Mouse (Mus musculus) kidney, embryonic 15.5 days (tissue): ENCODE measurements around the gene Prpf31. TPM values are rescaled to one million over a fixed set of nuclear protein-coding genes. Genes with fewer than 3 reads are reported as not detected.

Source experiments
- ATAC-seq: fragments of 200-750 bp; cut with Nextera tagmentation; replicated peaks from 2 replicates; pipeline ENCODE4 v1.8.0; 2017; ENCODE audit warnings: moderate TSS enrichment; ENCODE audit not compliant: low FRiP score
- H3K27ac ChIP-seq: fragments of 300-500 bp; sonication (generic); 2 replicates; pipeline ENCODE4 v1.5.1; 2015; ENCODE audit warnings: mild to moderate bottlenecking, inconsistent platforms
- H3K27me3 ChIP-seq: fragments of 300-500 bp; sonication (generic); 2 replicates; pipeline ENCODE4 v1.6.1; 2015; ENCODE audit warnings: inconsistent platforms
- H3K36me3 ChIP-seq: fragments of 300-500 bp; sonication (generic); 2 replicates; pipeline ENCODE4 v1.6.1; 2015; ENCODE audit warnings: inconsistent platforms
- H3K4me1 ChIP-seq: fragments of 300-500 bp; sonication (generic); 2 replicates; pipeline ENCODE4 v1.6.1; 2015; ENCODE audit warnings: inconsistent platforms
- H3K4me2 ChIP-seq: fragments of 300-500 bp; sonication (generic); 2 replicates; pipeline ENCODE4 v1.6.1; 2015; ENCODE audit warnings: moderate library complexity, mild to moderate bottlenecking, inconsistent platforms
- H3K4me3 ChIP-seq: fragments of 300-500 bp; sonication (generic); replicated peaks from 2 replicates; pipeline ENCODE4 v1.5.1; 2015; ENCODE audit warnings: mild to moderate bottlenecking, inconsistent platforms
- H3K9ac ChIP-seq: fragments of 300-500 bp; sonication (generic); 2 replicates; pipeline ENCODE4 v1.6.1; 2015; ENCODE audit warnings: mild to moderate bottlenecking, inconsistent platforms
- H3K9me3 ChIP-seq: fragments of 300-500 bp; sonication (generic); replicated peaks from 2 replicates; pipeline ENCODE4 v1.6.1; 2016; ENCODE audit warnings: inconsistent platforms
- WGBS: fragments of 180-500 bp; shearing (Covaris S2); methylation state at CpG from one replicate; pipeline ENCODE4 v1.1.7; 2015; ENCODE audit warnings: mixed read lengths; 5-methylcytosine and 5-hydroxymethylcytosine counted together
- polyA plus RNA-seq: library from polyadenylated mRNA; unstranded; fragments of >200 nt; fragmentation: Nextera tagmentation; extraction: Ambion mirVana; gene quantifications from 2 replicates; pipeline ENCODE4 v1.2.1, GENCODE M21; 2015

Prpf31 gene
- polyA plus RNA-seq, 1 experiment from 2014 or later, result 116 TPM

GRCm38 (mm10) chr7:3606798-3607197 is 23.0 kb upstream of the Prpf31 start:
- Histone ChIP-seq H3K4me2 (no peak overlapping the region), H3K27me3 (no peaks in the 10 kb centered on the region), H3K4me1 (peaks cover 5% of the 10 kb centered on the region; the same call in 1 of the 2 replicates), H3K9me3 (no peaks in the 10 kb centered on the region), H3K4me3 (no peak overlapping the region), H3K9ac (no peak overlapping the region), H3K27ac (no peak overlapping the region), H3K36me3 (no peaks in the 10 kb centered on the region)
- 20% methylated on average over 2 of the region's 2 CpGs for WGBS
- ATAC-seq, result peak; percentile 77; the same call in 1 of the 2 replicates

- WGBS, result 60% methylated on average over 6 of the region's 6 CpGs
- no peak for ATAC-seq
- peaks cover 5% of the 10 kb centered on the region; the same call in 1 of the 2 replicates for H3K4me1 ChIP-seq
Observed at GRCm38 (mm10) chr7:3607391-3607790, 22.4 kb upstream of the Prpf31 start.

GRCm38 (mm10) chr7:3608668-3609067 is 21.1 kb upstream of the Prpf31 start:
- peaks cover 5% of the 10 kb centered on the region; the same call in 1 of the 2 replicates for H3K4me1 ChIP-seq
- no peak for ATAC-seq
- 91% methylated on average over 3 of the region's 3 CpGs for WGBS
- H3K4me2 ChIP-seq, result no peak overlapping the region
- no peak overlapping the region for H3K4me3 ChIP-seq
- no peak overlapping the region for H3K9ac ChIP-seq
- H3K36me3 ChIP-seq, result no peaks in the 10 kb centered on the region
- H3K27me3 ChIP-seq, result no peaks in the 10 kb centered on the region
- no peak overlapping the region for H3K27ac ChIP-seq
- H3K9me3 ChIP-seq, result no peaks in the 10 kb centered on the region

More at GRCm38 (mm10) chr7:3607391-3607790, 22.4 kb upstream of the Prpf31 start:
- H3K4me3 ChIP-seq, result no peak overlapping the region
- H3K4me2 ChIP-seq, result no peak overlapping the region
- no peak overlapping the region for H3K27ac ChIP-seq
- no peak overlapping the region for H3K9ac ChIP-seq
- no peaks in the 10 kb centered on the region for H3K9me3 ChIP-seq
- no peaks in the 10 kb centered on the region for H3K36me3 ChIP-seq
- H3K27me3 ChIP-seq, result no peaks in the 10 kb centered on the region

DNA sequence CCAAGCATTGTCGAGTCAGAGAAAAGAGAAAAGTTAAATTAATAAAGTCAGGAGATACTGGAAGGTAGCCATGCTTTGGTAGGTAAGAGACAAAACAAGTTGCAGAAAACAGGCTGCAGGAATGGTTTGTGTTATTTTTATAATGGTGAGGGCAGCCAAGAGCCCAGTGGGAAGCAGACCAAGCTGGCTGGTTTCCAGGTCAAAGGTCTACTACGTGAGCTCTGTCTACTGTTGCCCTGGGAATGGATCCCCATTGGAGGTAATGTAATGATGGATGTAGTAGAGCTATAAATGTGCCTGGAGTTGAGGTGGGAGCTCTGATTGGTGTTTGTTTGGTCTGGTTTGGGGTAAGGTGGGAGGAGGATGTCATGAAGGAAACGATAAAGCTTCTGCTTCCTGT is 20.7 kb upstream of the Prpf31 start:
- Histone ChIP-seq H3K4me3 (no peak overlapping the region), H3K27ac (no peak overlapping the region), H3K4me1 (peaks cover 5% of the 10 kb centered on the region; the same call in 1 of the 2 replicates), H3K36me3 (no peaks in the 10 kb centered on the region), H3K9me3 (no peaks in the 10 kb centered on the region), H3K27me3 (no peaks in the 10 kb centered on the region), H3K4me2 (no peak overlapping the region), H3K9ac (no peak overlapping the region)
- ATAC-seq, result peak; percentile 38
- WGBS, result 30% methylated on average over 3 of the region's 3 CpGs

DNA sequence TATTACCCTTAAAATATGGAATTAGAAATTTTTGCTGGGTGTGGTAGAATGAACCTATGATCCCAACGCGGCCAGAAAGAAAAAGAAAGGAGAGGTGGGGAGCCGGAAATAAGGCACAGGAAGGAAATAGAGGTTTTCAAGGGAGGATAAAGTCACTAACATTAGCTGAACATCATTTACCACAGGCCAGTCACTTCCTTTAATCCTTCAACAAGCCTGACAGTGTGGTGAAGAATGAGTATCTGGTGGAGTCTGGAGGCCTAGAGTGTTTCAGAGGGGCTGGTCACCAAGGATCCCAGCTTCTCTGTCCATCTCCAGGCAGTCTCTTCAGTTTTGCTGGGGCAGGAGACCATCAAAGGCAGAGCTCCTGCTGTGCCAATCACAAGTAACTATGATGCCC is 19.3 kb upstream of the Prpf31 start:
- H3K4me3 ChIP-seq, result no peak overlapping the region
- no peaks in the 10 kb centered on the region for H3K9me3 ChIP-seq
- H3K4me1 ChIP-seq, result peaks cover 5% of the 10 kb centered on the region; the same call in 1 of the 2 replicates
- ATAC-seq, result no peak
- H3K9ac ChIP-seq, result no peak overlapping the region
- 77% methylated on average over 3 of the region's 3 CpGs for WGBS
- no peaks in the 10 kb centered on the region for H3K27me3 ChIP-seq
- H3K36me3 ChIP-seq, result no peaks in the 10 kb centered on the region
- no peak overlapping the region for H3K27ac ChIP-seq
- no peak overlapping the region for H3K4me2 ChIP-seq

- WGBS, result 89% methylated on average over 13 of the region's 13 CpGs
- Histone ChIP-seq H3K4me1 (peaks cover 5% of the 10 kb centered on the region; the same call in 1 of the 2 replicates), H3K4me2 (no peak overlapping the region), H3K27ac (no peak overlapping the region), H3K36me3 (no peaks in the 10 kb centered on the region), H3K9me3 (no peaks in the 10 kb centered on the region), H3K9ac (no peak overlapping the region), H3K27me3 (no peaks in the 10 kb centered on the region), H3K4me3 (no peak overlapping the region)
- no peak for ATAC-seq
Observed at GRCm38 (mm10) chr7:3611006-3611405, 18.8 kb upstream of the Prpf31 start.

DNA sequence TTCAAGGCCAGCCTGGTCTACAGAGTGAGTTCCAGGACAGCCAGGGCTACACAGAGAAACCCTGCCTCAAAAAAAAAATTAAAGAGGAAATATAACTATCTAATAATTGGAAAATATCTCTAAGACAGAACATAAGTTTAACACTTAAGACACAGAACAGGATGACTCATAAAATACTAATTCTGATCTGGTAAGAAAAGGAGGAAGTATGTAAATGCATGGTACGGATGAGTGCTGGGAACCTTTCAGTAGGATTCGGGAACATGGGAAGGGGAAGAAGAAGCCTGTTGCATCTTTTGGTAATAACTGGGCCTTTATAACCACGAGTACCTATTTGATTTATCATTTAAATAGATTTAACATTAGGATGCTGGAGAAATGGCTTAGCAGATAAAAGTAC is 15.8 kb upstream of the Prpf31 start:
- Histone ChIP-seq H3K4me3 (no peak overlapping the region), H3K36me3 (peaks cover 4% of the 10 kb centered on the region), H3K9me3 (no peaks in the 10 kb centered on the region), H3K27me3 (no peaks in the 10 kb centered on the region), H3K9ac (no peak overlapping the region), H3K4me1 (peaks cover 12% of the 10 kb centered on the region), H3K27ac (no peak overlapping the region), H3K4me2 (no peak overlapping the region)
- no peak for ATAC-seq
- whole genome bisulfite sequencing, result 75% methylated on average over 3 of the region's 3 CpGs

DNA sequence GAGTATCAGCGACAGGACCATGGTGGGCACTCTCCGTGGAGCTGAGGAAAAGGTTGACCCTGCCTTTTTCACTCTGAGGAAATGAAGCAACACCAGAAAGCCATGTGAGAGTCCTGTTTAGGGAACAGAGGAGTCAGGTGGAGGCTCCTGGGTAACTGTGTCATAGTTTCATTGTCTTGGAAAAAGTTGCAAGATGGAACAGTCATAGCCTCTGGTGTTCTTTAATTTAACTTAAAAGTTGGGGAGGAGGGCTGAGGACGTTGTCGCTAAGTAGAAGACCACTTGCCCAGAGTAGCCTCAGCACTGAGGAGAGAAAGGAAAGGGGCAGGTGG is 13.8 kb upstream of the Prpf31 start, which contains the start of gene Oscar:
Oscar (minus strand) TSS at position 101 of the 332 bp plus-strand sequence.
- Histone ChIP-seq H3K27ac (no peak within 1 kb of the TSS), H3K4me3 (peak within 1 kb of the TSS; percentile 72), H3K27me3 (no peaks in the 10 kb centered on the region), H3K9ac (no peak within 1 kb of the TSS), H3K4me2 (peak within 1 kb of the TSS; percentile 68), H3K4me1 (peaks cover 9% of the 10 kb centered on the region), H3K36me3 (peaks cover 24% of the 10 kb centered on the region), H3K9me3 (no peaks in the 10 kb centered on the region)
- 81% methylated on average over 4 of the region's 4 CpGs for WGBS
- ATAC-seq, result no peak

GRCm38 (mm10) chr7:3616389-3617241 is 13.2 kb upstream of the Prpf31 start:
- H3K9ac ChIP-seq, result no peak overlapping the region
- H3K27me3 ChIP-seq, result no peaks in the 10 kb centered on the region
- H3K4me3 ChIP-seq, result peak overlapping the region; percentile 72
- H3K27ac ChIP-seq, result no peak overlapping the region
- peak overlapping the region; percentile 68 for H3K4me2 ChIP-seq
- ATAC-seq, result peak; percentile 33
- WGBS, result 36% methylated on average over 6 of the region's 6 CpGs
- peaks cover 9% of the 10 kb centered on the region for H3K4me1 ChIP-seq
- peaks cover 28% of the 10 kb centered on the region for H3K36me3 ChIP-seq
- H3K9me3 ChIP-seq, result no peaks in the 10 kb centered on the region

GRCm38 (mm10) chr7:3617242-3617995 is 12.4 kb upstream of the Prpf31 start, which contains the start of gene Ndufa3:
TSS of gene Ndufa3 (plus strand) at chr7:3617373.
- Histone ChIP-seq H3K36me3 (peaks cover 37% of the 10 kb centered on the region), H3K4me2 (peak within 1 kb of the TSS; percentile 68), H3K27me3 (no peaks in the 10 kb centered on the region), H3K4me1 (peaks cover 9% of the 10 kb centered on the region), H3K4me3 (peak within 1 kb of the TSS; percentile 72), H3K9me3 (no peaks in the 10 kb centered on the region), H3K9ac (peak within 1 kb of the TSS; percentile 79), H3K27ac (peak within 1 kb of the TSS; percentile 82)
- peak; percentile 98 for ATAC-seq
- WGBS, result 1% methylated on average over 32 of the region's 32 CpGs

GRCm38 (mm10) chr7:3629030-3629429 is 755 bp upstream of the Prpf31 start:
- WGBS, result 35% methylated on average over 4 of the region's 4 CpGs
- Histone ChIP-seq H3K27me3 (no peaks in the 10 kb centered on the region), H3K9ac (peak overlapping the region; percentile 77), H3K36me3 (peaks cover 58% of the 10 kb centered on the region), H3K4me2 (peak overlapping the region; percentile 91), H3K4me3 (peak overlapping the region; percentile 76), H3K4me1 (peaks cover 24% of the 10 kb centered on the region), H3K9me3 (no peaks in the 10 kb centered on the region), H3K27ac (0 out of 2 replicates have a peak overlapping the region, but pooled peaks have one; percentile 90)
- ATAC-seq, result peak; percentile 44

GRCm38 (mm10) chr7:3630478-3630815 is 662 bp downstream of the Prpf31 start:
- H3K27ac ChIP-seq, result no peak overlapping the region

More at GRCm38 (mm10) chr7:3630478-3630815, 662 bp downstream of the Prpf31 start:
- no peaks in the 10 kb centered on the region for H3K9me3 ChIP-seq
- WGBS, result 52% methylated on average over 3 of the region's 3 CpGs
- H3K27me3 ChIP-seq, result no peaks in the 10 kb centered on the region
- H3K4me3 ChIP-seq, result peak overlapping the region; percentile 76
- no peak for ATAC-seq
- peak overlapping the region; percentile 77 for H3K9ac ChIP-seq
- H3K4me1 ChIP-seq, result peaks cover 24% of the 10 kb centered on the region
- peak overlapping the region; percentile 91 for H3K4me2 ChIP-seq
- H3K36me3 ChIP-seq, result peaks cover 58% of the 10 kb centered on the region
